Mouse (Mus musculus): ENCODE results near the gene Gpd2. TPM values are rescaled to one million over a fixed set of nuclear protein-coding genes. Genes with fewer than 3 reads are reported as not detected.

The Gpd2 gene
- total RNA-seq, 2 experiments from 2014 or later = 133 to 135 TPM

GRCm38 (mm10) chr2:57250113-57250512 is 12.7 kb downstream of the Gpd2 start:
- DNase-seq (ENCODE audit: low spot score in 2 of 2) = no peak

DNA sequence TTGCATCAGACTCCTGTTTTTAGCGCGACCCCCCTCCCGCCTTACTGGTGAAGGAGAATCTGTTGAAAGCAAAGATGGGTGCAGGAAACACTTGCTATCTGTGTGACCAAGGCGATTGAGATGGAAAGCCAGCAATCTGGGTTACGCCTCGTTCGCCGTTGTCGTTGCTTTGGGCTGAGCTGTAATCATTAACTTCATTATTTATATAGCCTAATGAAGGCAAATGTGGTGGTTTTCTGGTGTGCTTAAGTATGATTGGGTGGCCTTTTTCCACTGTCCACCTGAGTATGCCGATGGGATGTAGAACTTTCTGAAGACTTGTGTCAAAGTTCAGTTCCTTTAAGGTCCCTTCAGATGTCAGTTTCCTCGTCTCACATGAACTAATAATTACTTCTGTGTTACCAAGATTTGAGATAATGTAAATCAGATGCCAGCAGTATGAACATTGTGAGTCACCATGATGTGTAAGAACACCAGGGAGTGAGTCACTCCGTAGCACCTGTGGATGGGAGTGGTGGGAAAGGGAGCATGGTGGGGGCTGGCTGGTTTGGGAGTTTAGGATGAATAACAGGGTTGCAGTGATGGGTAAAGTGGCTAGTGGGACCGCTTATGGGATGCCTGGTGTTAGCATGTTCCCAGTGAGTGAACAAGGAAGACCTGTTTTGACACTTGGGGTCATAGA is 14.3 kb downstream of the Gpd2 start:
- no peak for DNase-seq (ENCODE audit: low spot score in 2 of 2)

- DNase-seq (ENCODE audit: low spot score in 2 of 2) = no peak
Observed at GRCm38 (mm10) chr2:57252542-57253301, 15.3 kb downstream of the Gpd2 start.

- no peak for DNase-seq (ENCODE audit: low spot score in 2 of 2)
Observed at GRCm38 (mm10) chr2:57254267-57254666, 16.8 kb downstream of the Gpd2 start.

DNA sequence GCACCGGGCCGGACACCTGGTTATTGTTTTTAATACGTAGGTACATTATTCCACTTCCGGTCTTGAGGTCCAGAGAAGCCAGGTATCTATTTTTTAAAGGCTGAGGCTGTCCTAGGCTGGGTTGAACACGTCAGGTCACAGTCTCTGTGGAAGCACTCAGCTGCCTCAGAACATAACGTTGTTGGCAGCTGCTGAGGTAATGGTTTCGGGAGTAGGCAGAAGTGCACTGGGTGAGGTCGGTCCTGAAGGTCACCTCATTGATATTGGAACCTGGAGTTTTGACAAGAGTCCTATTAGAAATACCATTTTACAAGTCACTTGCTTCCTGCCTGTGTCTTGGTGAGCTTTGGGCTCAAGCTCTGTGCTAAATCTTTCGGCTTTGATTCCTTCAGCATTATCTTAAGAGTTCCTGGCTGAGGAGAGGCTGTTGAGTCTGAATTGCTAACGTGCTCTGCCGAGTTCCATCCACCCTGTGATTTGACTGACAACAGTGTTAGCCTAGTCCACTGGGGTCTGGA is 17.8 kb downstream of the Gpd2 start:
- no peak for DNase-seq (ENCODE audit: low spot score in 2 of 2)

DNA sequence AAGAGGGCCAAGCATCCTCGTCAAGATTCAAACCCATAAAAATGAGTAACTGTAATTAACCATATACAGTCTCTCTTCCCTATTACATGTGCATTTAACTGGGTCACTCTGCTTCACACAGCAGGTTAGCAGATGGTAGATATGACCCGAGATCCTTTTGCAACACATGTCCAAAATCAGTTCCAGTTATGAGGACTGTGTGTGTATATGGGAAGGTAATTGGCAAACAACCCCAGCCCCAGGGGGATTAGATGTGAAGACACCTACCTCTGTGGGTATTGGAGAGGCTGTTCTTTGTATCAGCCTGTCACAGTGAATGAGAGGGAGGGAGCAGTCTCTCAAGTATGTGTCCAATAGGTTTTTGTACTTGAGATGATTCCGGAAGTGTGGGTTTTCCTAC is 18.4 kb downstream of the Gpd2 start:
- no peak for DNase-seq (ENCODE audit: low spot score in 2 of 2)

- DNase-seq (ENCODE audit: low spot score in 2 of 2) = no peak
Observed at GRCm38 (mm10) chr2:57256459-57256858, 19.0 kb downstream of the Gpd2 start.

- no peak for DNase-seq (ENCODE audit: low spot score in 2 of 2)
Observed at GRCm38 (mm10) chr2:57261286-57262077, 24.0 kb downstream of the Gpd2 start.

GRCm38 (mm10) chr2:57263431-57263830 is 26.0 kb downstream of the Gpd2 start:
- no peak for DNase-seq (ENCODE audit: low spot score in 2 of 2)

DNA sequence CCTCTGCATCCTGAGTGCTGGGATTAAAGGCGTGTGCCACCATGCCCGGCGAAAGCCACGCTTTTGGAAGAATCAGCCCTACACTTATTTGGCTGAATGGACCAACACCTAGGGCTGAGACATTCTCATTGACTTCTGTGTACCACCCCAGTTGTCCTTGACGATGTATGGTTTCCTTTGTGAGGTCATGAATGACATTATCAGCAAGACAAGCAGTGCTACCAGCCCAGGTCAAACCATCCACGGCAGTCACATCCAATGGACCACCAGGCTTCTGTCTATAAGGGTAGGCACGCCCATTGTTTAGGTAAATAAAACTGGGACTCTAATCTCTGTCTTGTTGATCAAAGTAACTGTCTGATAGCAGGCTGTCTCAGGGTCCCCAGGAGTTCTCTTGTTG is 27.5 kb downstream of the Gpd2 start:
- no peak for DNase-seq (ENCODE audit: low spot score in 2 of 2)

- no peak for DNase-seq (ENCODE audit: low spot score in 2 of 2)
Observed at GRCm38 (mm10) chr2:57266679-57267393, 29.4 kb downstream of the Gpd2 start.

- no peak for DNase-seq (ENCODE audit: low spot score in 2 of 2)
Observed at GRCm38 (mm10) chr2:57267394-57267716, 29.9 kb downstream of the Gpd2 start.

DNA sequence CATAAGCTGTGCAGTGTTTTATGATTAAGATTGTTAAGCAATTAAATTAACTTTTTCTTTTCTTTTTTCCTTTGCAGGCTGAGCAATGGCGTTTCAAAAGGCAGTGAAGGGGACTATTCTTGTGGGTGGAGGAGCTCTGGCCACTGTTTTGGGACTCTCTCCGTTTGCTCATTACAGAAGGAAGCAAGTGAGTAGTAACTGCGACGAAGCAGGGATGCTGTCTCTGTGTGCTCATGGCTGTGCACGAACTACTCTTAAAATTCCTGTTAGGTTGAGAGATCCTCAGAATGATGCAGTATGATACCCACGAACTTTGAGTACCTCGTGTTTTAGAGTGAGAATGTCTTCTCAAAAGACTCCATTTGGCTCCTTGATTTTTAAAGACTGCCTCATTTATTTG is 30.5 kb downstream of the Gpd2 start:
- DNase-seq (ENCODE audit: low spot score in 2 of 2) = peak in 1 of 2 experiments; percentile 6

- DNase-seq (ENCODE audit: low spot score in 2 of 2) = no peak
Observed at GRCm38 (mm10) chr2:57268839-57269238, 31.4 kb downstream of the Gpd2 start.

DNA sequence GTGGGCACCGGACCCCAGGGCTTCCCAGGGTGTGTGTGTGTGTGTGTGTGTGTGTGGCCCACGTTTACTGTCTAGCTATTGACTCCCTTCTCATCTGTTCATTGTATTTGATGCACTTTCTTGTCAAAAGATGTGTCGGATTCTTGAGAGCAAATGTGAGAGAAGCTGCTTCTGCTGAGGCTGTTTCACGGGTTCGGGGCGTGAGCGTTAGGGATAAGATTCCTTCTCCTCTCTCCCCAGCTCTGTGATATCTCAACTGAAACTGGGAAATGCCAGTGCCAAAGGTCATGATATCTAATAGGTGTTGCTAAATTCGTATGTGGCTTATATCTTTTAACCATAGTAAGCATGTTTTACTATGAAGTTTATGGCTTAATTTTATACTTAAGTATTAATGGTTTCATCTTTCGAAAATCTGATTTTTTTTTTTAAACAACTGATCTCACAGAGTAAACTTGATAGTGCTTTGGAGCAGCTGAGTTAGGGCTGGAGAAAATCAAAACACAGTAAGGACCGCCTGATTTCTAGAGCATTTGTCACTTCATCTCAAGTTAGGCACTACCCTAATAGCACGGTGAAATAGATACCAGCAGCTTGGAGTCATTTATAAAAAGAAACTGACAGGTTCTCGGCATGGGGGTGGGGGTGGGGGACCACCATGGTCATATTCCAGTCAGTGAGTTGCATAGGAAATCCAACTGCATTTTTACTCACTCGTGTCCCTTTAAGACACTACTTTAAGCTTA is 32.4 kb downstream of the Gpd2 start:
- no peak for DNase-seq (ENCODE audit: low spot score in 2 of 2)

- peak in 1 of 2 experiments; percentile 28 for DNase-seq (ENCODE audit: low spot score in 2 of 2)
Observed at GRCm38 (mm10) chr2:57280190-57280723, 42.8 kb downstream of the Gpd2 start.

DNA sequence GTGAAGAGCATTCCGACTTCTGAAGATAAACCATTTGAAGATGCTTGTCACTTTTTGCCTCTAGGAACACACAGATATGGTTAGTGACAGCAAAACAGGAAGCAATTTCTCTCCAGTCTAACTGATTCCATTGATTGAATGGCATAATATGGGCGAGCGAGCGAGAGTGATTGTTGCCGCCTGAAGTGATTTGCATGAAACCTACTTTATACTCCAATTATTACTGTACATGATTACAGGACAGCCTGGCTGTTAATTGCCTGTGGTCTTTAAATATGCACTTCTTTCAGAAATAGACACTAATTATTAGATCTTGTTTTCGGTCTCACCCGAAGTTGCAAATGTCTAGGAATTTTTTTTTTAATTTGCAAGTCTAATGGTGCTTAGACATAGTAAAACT is 46.4 kb downstream of the Gpd2 start:
- no peak for DNase-seq (ENCODE audit: low spot score in 2 of 2)

DNA sequence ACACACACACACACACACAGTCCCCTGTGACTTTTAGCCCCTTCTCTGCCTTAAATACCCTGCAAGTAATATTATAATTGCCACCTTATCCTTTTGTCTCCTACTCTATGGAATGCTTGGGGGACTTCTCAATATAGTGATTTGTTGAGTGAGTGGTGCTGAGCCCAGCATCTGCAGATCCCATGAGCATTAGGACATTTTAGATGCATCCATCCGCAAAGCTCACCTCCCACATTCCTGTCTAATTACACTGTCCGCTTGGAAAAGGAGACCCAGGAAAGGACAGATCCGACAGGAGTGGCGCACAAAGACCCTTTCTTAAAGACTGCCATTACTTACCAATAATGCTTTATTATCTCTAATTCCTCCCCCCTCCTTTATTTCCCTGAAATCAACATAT is 47.8 kb downstream of the Gpd2 start:
- no peak for DNase-seq (ENCODE audit: low spot score in 2 of 2)

GRCm38 (mm10) chr2:57287986-57288385 is 50.6 kb downstream of the Gpd2 start:
- DNase-seq (ENCODE audit: low spot score in 2 of 2) = no peak

- DNase-seq (ENCODE audit: low spot score in 2 of 2) = no peak
Observed at GRCm38 (mm10) chr2:57293571-57293970, 56.1 kb downstream of the Gpd2 start.

All from layer of hippocampus, adult 18-20 months (tissue).